Mouse (Mus musculus): ENCODE measurements around the gene Shmt2. TPM values are rescaled to one million over a fixed set of nuclear protein-coding genes. Genes with fewer than 3 reads are reported as not detected.

Gene Shmt2
- total RNA-seq, 2 experiments from 2014 or later, result 25.7 to 29.9 TPM

DNA sequence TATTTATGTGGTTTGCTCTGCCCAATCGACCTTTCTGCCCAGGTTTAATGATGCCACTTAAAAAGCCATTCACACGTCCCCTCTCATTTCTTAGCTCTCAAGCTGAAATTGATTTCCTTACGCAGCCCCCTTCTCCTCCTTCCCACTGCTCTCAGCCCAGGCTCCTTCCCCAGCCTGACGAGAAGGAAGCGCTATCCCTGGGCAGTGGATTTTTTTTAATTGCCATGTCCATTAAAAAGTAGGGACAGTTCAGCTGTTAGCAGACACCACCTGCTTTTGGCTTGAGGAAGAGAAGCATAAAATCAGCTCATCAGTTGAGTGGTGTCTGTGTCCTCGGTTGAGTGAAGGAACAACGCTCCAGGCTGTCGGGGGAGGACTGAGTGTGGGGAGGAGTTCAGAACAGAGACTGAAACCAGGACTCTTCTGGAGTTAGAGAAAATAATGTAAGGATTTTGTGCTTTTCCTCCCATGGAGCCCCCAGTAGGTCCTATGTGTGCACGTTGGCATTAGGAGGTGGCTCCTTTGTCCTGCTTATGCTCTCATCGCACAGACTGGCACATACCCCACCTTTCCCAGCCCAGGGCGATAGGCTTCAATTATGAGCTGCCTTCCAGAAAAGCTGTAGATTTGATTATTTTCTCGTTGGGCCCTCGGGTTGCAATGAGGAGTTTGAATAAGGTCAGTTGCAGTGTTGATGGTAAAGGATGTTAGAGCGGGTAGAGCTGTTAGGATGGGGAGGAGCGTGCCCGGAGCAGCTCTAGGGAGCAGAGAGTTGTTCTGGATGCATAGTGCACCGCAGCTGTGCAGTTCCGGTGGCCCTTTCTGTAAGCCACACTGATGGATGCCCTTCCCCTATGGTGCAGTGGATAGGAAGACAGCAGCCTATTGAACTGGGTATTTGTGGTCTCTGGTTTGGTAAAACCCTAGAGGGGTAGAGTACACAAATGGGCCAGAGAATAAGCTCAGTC, 31.8 kb downstream of the Shmt2 start:
- intact Hi-C loops (cut with DNase I), result no loop called here
- DNase-seq (ENCODE audit: low spot score in 2 of 2), result no peak

DNA sequence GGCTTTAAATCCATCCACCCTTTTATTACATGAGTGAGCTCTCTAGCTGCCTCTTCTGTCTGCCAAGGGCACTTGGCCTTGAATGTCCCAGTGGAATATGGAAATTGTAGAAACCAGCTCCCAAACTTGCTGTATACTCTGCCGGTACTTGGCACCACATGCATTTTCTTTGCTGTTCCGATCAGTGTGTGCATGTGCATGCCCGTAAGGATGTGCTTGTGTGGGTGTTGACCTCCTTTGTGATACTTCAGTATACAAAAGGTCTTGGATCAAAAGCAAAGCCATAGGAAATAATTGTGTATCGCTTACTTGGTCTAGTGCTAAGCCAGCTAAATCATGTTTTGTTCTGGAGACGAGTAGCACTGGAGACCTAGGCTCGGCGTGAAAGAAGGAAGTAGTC, 33.4 kb downstream of the Shmt2 start:
- DNase-seq (ENCODE audit: low spot score in 2 of 2), result no peak
- intact Hi-C loops (cut with DNase I), result no loop called here

DNA sequence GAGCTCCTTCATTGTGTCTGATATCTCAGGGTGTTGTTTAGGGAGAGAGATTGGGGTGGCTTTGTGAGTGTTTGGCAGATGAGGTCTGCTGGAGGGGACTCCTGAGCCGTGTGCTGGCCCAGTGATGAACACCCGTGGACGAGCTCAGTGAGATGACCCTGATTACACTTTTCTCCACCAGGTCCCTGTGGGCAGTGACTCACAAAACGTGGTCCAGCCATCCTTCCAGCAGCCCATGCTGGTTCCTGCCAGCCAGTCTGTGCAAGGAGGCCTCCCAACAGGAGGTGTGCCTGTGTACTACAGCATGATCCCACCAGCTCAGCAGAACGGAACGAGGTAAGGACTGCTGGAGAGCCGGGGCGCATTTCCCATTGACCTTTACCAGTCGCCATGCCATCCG, 37.0 kb downstream of the Shmt2 start:
- intact Hi-C loops (cut with DNase I), result no loop called here

DNA sequence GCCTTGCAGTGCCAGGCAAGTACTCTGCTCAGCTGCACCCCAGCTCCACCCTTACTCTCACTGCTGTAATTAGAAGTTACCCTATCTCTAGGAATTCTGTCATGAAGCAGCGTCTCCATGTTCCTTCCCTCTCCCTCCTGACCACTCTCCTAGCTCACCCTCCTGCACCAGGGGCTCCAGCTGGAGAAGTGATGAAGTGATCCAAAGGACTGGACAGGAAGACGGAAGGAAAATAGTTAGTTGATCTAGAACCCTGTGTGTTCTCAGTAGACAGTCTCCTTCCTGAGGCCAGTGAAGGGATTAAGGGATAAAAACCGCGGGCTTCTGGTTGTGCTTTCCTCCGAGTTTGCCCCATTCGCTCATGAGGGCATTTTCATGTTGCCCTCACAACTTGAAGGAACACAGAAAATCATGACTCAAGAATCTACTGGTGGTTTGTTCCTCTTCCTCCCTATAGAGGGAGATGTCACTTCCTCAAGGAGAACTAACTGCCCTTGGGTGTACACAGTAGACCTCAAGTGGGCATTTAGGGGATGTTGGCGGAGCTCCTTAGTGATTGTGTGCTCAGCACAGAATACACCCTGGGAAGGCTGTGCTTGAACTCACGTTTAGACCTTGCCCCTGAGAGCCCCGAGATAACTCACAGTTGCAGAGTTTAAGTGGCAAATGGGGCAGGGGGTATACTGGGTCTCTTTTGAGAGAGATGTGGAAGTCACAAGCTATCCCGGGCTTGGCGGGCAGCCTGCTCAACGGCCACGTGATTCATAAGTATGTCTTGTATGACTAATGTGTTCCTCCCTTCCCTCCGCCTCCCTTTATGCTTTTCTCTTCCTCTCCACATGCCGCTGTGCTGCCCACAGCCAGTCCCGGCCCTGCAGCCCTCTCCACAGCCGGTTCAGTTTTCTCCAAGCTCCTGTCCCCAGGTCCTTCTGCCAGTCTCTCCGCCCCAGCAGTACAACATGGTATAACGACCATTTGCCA, 41.1 kb downstream of the Shmt2 start:
- DNase-seq (ENCODE audit: low spot score in 2 of 2), result peak; percentile 69 to 91
- intact Hi-C loops (cut with DNase I), result loop anchor here (5.0 kb wide), 1 partner anchor 129 kb away; the partner anchor contains the start of gene Inhbe

More for the DNA sequence above, 37.0 kb downstream of the Shmt2 start:
- DNase-seq (ENCODE audit: low spot score in 2 of 2), result no peak

DNA sequence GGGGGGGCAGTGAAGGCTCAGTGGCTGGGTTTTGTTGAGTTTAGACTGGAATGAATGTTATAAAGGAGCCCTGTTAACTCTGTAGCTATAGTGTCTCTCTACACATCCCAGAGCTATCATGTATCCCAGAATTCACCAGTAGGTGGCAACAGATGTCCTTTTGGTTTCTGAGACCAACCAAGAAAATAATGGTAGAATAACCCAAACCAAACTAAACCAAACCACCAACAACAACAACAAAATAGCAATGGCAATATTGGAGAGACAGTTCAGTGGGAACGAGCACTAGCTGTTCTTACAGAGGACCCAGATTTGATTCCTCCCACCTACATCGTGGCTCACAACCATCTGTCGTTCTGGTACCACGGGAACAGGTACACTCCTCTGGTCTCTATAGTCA, 43.1 kb downstream of the Shmt2 start:
- intact Hi-C loops (cut with DNase I), result no loop called here
- peak in 1 of 2 experiments; percentile 58 for DNase-seq (ENCODE audit: low spot score in 2 of 2)

DNA sequence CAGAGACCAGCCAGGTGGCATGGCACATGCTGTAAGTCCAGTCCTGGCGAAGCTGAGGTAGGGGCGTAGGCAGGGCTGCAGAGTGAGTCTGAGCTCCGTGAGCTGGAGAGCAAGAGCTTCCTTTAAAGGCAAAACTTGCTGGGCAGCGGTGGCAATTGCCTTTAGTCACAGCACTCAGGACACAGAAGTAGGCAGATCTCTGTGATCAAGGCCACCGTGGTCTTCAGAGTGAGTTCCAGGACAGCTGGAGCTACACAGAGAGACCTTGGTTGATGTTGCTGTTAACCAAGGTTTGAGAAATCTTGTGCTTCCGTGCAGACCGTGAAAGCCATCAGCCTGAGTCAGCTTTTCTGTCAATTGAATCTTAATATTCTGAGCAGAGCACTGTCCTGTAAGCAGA, 44.9 kb downstream of the Shmt2 start:
- DNase-seq (ENCODE audit: low spot score in 2 of 2), result no peak
- intact Hi-C loops (cut with DNase I), result no loop called here

DNA sequence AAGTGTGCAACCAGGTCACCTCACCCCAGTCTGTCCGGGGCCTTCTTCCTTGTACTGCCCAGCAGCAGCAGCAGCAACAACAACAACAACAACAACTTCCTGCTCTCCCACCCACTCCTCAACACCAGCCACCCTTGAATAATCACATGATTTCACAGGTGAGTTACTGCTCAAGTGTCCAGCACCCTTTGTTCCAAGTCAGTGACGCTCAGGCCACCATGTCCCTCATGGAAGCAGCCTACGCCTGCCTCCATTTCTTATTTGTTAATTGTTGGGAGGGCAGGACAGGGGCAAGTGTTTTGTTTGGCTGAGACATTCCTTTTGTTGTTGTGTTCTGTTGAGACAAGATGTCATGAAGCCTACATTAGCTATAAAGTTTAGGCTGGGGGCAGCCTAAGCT, 45.7 kb downstream of the Shmt2 start:
- DNase-seq (ENCODE audit: low spot score in 2 of 2), result no peak
- intact Hi-C loops (cut with DNase I), result no loop called here

DNA sequence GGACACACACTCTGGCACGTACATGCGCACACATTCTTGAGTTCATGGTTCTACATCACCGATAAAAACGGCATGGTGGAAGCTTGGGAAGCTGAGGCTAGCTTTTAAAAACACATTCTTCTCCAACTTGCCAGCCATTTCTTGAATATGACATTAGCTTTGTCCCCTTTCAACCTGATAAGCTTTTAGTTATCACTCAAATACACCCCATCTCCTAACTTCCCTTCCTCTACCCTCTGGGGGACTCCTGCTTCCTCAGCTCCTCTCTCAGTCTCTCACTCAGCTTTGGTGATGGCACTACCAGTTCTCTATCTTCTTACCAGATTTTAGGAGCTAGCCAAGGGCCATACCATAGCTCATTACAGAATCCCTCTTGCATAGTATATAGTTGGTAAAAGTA, 47.1 kb downstream of the Shmt2 start:
- intact Hi-C loops (cut with DNase I), result no loop called here
- DNase-seq (ENCODE audit: low spot score in 2 of 2), result no peak

DNA sequence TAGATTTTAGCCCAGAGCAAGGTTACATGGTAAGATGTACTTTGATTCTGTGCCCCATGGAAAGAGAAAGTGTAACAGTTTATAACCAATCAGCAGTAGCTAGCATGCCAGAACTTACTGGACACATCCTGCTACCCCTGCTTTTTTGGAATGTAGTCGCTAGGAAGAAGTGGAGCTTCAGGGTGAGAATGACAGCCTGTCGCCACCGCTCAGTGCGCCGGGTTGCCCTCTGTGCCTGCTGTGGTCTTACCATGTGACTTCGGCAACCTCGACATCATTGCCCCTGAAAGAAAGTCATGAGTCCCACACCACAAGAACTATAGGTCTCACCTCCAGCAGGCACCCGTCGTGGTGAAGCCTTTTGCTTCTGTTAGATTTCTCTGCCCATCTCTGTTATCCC, 49.5 kb downstream of the Shmt2 start:
- intact Hi-C loops (cut with DNase I), result no loop called here
- no peak for DNase-seq (ENCODE audit: low spot score in 2 of 2)

DNA sequence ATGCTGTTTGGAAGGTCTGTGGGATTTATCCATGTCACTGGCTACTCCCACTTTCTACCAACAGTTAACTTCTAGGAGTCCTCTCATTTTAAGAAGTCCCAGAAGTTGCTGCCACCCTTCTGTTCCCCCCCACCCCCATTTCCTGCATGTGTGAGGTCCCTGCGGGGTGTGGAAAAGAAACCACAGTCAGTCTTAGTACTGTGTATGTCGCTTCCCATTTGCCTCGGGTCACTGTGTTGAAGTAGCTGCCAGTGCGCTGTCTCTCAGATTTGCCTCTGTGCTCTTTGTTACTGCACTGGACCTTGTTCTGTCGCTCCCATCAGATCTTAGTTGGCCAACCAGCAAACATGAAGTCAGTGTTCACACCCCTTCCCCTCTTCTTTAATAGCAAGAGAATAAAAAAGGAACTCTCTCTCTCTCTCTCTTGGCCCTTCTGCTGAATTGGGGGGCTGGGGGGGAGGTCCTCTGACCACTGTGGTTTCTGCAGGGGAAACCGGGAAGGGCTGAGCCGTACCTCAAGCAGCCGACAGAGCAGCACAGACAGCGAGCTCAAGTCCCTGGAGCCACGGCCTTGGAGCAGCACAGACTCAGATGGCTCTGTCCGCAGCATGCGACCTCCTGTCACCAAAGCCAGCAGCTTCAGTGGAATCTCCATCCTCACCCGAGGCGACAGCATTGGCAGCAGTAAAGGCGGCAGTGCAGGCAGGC, 50.8 kb downstream of the Shmt2 start:
- intact Hi-C loops (cut with DNase I), result no loop called here
- no peak for DNase-seq (ENCODE audit: low spot score in 2 of 2)

Other genes with a start within 250 kb of the Shmt2 start
- 10 to 100 TPM; 32.2 to 38.9 TPM for gene Mbd6, start 233.4 kb downstream of the Shmt2 start, total RNA-seq (2021)
- 10 to 100 TPM; 56.0 to 57.1 TPM for gene Mars, start 210.7 kb downstream of the Shmt2 start, total RNA-seq (2021)
- gene Arhgap9, start 200.5 kb downstream of the Shmt2 start, total RNA-seq (2021), result 1 to 10 TPM in 1 of 2 experiments, under 1 TPM in 1; 0.99 to 1.1 TPM
- gene Gli1, start 180.5 kb downstream of the Shmt2 start, total RNA-seq (2021), result 1 to 10 TPM; 2.2 to 2.3 TPM
- under 1 TPM; 0.11 to 0.18 TPM for gene Inhbe, start 168.0 kb downstream of the Shmt2 start, total RNA-seq (2021)
- not detected for gene Inhbc, start 152.0 kb downstream of the Shmt2 start, total RNA-seq (2021)
- 100 to 1,000 TPM; 316 to 372 TPM for gene R3hdm2, start 142.1 kb downstream of the Shmt2 start, total RNA-seq (2021)
- gene Stac3, start 20.8 kb downstream of the Shmt2 start, total RNA-seq (2021), result 1 to 10 TPM; 4.3 to 5.6 TPM
- gene Ndufa4l2, start 7.5 kb downstream of the Shmt2 start, total RNA-seq (2021), result 1 to 10 TPM; 2.9 to 6.7 TPM
- 1 to 10 TPM; 5.5 to 6.9 TPM for gene Nxph4, start 12.1 kb upstream of the Shmt2 start, total RNA-seq (2021)
- gene Lrp1, start 98.7 kb upstream of the Shmt2 start, total RNA-seq (2021), result 100 to 1,000 TPM; 277 to 285 TPM
- 10 to 100 TPM in 1 of 2 experiments, 1 to 10 TPM in 1; 8.8 to 10.2 TPM for gene Stat6, start 120.5 kb upstream of the Shmt2 start, total RNA-seq (2021)
- 1 to 10 TPM; 3.6 to 3.9 TPM for gene Nemp1, start 144.5 kb upstream of the Shmt2 start, total RNA-seq (2021)
- gene Nab2, start 146.1 kb upstream of the Shmt2 start, total RNA-seq (2021), result 10 to 100 TPM; 40.2 to 43.9 TPM
- 1 to 10 TPM in 1 of 2 experiments, under 1 TPM in 1; 0.39 to 1.1 TPM for gene Myo1a, start 182.7 kb upstream of the Shmt2 start, total RNA-seq (2021)
- gene Tac2, start 202.0 kb upstream of the Shmt2 start, total RNA-seq (2021), result 10 to 100 TPM; 18.3 to 18.5 TPM
- gene Zbtb39, start 217.1 kb upstream of the Shmt2 start, total RNA-seq (2021), result 1 to 10 TPM; 8.5 to 8.7 TPM
- gene Gpr182, start 229.3 kb upstream of the Shmt2 start, total RNA-seq (2021), result 1 to 10 TPM; 1.5 to 1.9 TPM
- gene Rdh1, start 237.3 kb upstream of the Shmt2 start, total RNA-seq (2021), result under 1 TPM; 0.09 to 0.14 TPM
- gene Rdh16f1, start 237.3 kb upstream of the Shmt2 start, total RNA-seq (2021), result not detected